Mouse (Mus musculus) gastrocnemius, postnatal 25 days (tissue): ENCODE measurements at regions not wholly inside any gene's neighbourhood (a gene's known extent, or its start where the extent isn't known, plus 50 kb on each side); places are given as distances from the start of the nearest gene placed in this dataset.
A peak's percentile ranks its signal among the peaks of the same experiment; 100 is the strongest.
"Not testable (repeated sequence)": the region's sequence is repeated elsewhere in the genome, so short reads cannot be mapped to it uniquely, and the experiment has no call there.

Experiments
- DNase-seq: peaks from one replicate; pipeline ENCODE4 v3.0.0; 2022

- DNase-seq, result no peak
These were observed 114.4 kb downstream of the Dicer1 start for GRCm38 (mm10) chr12:104637046-104638032.

GRCm38 (mm10) chr12:104636474-104636873 lies 115.3 kb downstream of the Dicer1 start:
- DNase-seq, result no peak

- DNase-seq, result no peak
These were observed 116.9 kb downstream of the Dicer1 start for GRCm38 (mm10) chr12:104634818-104635217.

GRCm38 (mm10) chr12:104630590-104630989 lies 121.2 kb downstream of the Dicer1 start:
- no peak for DNase-seq

GRCm38 (mm10) chr12:104629449-104629848 lies 122.3 kb downstream of the Dicer1 start:
- no peak for DNase-seq

- DNase-seq, result no peak
These were observed 125.7 kb downstream of the Dicer1 start for GRCm38 (mm10) chr12:104626054-104626453.

GRCm38 (mm10) chr12:104623896-104624685 lies 127.7 kb downstream of the Dicer1 start:
- no peak for DNase-seq

- no peak for DNase-seq
These were observed 134.5 kb downstream of the Dicer1 start for GRCm38 (mm10) chr12:104617111-104617725.

GRCm38 (mm10) chr12:104614240-104614639 lies 137.5 kb downstream of the Dicer1 start:
- no peak for DNase-seq

- peak; percentile 65 for DNase-seq
These were observed 136.6 kb upstream of the Gsc start for GRCm38 (mm10) chr12:104609767-104610166.

- not testable (repeated sequence) for DNase-seq
These were observed 135.8 kb upstream of the Gsc start for GRCm38 (mm10) chr12:104608956-104609355.

GRCm38 (mm10) chr12:104607410-104607809 lies 134.3 kb upstream of the Gsc start:
- no peak for DNase-seq

GRCm38 (mm10) chr12:104605535-104606399 lies 132.6 kb upstream of the Gsc start:
- no peak for DNase-seq

GRCm38 (mm10) chr12:104598056-104598455 lies 124.9 kb upstream of the Gsc start:
- DNase-seq, result no peak

- DNase-seq, result peak; percentile 73
These were observed 120.5 kb upstream of the Gsc start for GRCm38 (mm10) chr12:104593526-104594155.

GRCm38 (mm10) chr12:104592791-104593525 lies 119.8 kb upstream of the Gsc start:
- DNase-seq, result no peak

GRCm38 (mm10) chr12:104591571-104591970 lies 118.4 kb upstream of the Gsc start:
- DNase-seq, result no peak

GRCm38 (mm10) chr12:104590291-104590690 lies 117.2 kb upstream of the Gsc start:
- no peak for DNase-seq

GRCm38 (mm10) chr12:104584408-104584807 lies 111.3 kb upstream of the Gsc start:
- no peak for DNase-seq

- no peak for DNase-seq
These were observed 107.7 kb upstream of the Gsc start for GRCm38 (mm10) chr12:104580796-104581195.
